Mouse (Mus musculus) ES-Bruce4 (cell line): Measurements from ENCODE around the gene Med18.

Source experiments
- CTCF ChIP-seq: IDR thresholded peaks from one replicate; pipeline ENCODE4 v1.8.1; 2011; ENCODE audit warnings: low read depth, low read length
- POLR2A ChIP-seq: IDR thresholded peaks from one replicate; pipeline ENCODE4 v1.8.1; 2011; ENCODE audit warnings: low read length; ENCODE audit not compliant: insufficient read depth

DNA sequence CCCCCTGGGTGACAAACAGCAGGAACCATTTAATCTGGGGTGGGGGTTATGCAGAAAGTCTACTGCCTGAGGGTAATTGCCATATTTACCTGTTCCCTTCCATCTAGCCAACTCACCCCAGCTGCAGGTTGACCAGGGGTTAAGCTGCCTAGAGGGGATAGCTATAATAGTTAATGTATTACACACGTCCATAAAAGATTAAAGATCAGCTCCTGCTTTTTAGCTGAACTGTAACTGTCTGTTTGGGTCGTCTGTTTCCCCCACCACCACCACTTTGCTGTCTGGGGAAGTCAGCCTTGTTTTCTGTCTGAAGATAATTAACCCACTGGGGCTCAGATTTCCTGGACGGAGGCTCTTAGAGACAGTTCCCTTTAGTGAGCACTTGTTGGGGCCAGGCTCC is 6.2 kb upstream of the Med18 start:
- TF ChIP-seq CTCF (no peak), POLR2A (no peak)
